Mouse (Mus musculus): ENCODE results near the gene Ubac1. TPM values are rescaled to one million over a fixed set of nuclear protein-coding genes. Genes with fewer than 3 reads are reported as not detected.

The Ubac1 gene
- total and polyA plus RNA-seq, 3 experiments: 79.1 to 88.5 TPM; not detected in 1

GRCm38 (mm10) chr2:26001136-26001535 is 20.4 kb downstream of the Ubac1 start:
- Histone ChIP-seq H3K9me3 (replicated peaks; ENCODE audit: insufficient read depth, low read length) (no peaks in the 10 kb centered on the region), H3K27ac (ENCODE audit: control insufficient read depth, low read depth, low read length) (no peak overlapping the region), H3K27me3 (ENCODE audit: control insufficient read depth in 1 of 2, insufficient read depth in 2 of 2, low read length in 2 of 2) (no peaks in the 10 kb centered on the region), H3K36me3 (ENCODE audit: control insufficient read depth in 1 of 2, insufficient read depth in 2 of 2, low read length in 2 of 2) (peaks cover 0 to 5% of the 10 kb centered on the region in 2 experiments; a peak in 2 of 4 replicates), H3K4me3 (ENCODE audit: control insufficient read depth in 1 of 2, insufficient read depth in 1 of 2, low read depth in 2 of 2, low read length in 2 of 2) (no peak overlapping the region), H3K4me1 (ENCODE audit: control insufficient read depth in 1 of 2, insufficient read depth in 2 of 2, low read length in 2 of 2) (no peaks in the 10 kb centered on the region), H3K79me2 (ENCODE audit: control insufficient read depth, insufficient read depth, low read length, poor library complexity) (no peaks in the 10 kb centered on the region), H3K9ac (ENCODE audit: control insufficient read depth, low read depth, low read length, poor library complexity, severe bottlenecking) (no peak overlapping the region)
- TF ChIP-seq MYC (IDR thresholded peaks at IDR 0.05; ENCODE audit: low read depth, low read length) (no peak), KAT2A (conservative IDR thresholded peaks at IDR 0.05; ENCODE audit: low read depth, low read length) (no peak), E2F4 (IDR thresholded peaks at IDR 0.05; ENCODE audit: borderline replicate concordance, low read depth, low read length) (no peak), POLR2AphosphoS2 (IDR thresholded peaks at IDR 0.05; ENCODE audit: low read length) (no peak), MAFK (IDR thresholded peaks at IDR 0.05; ENCODE audit: borderline replicate concordance, low read depth, low read length) (no peak), CTCF (IDR thresholded peaks at IDR 0.05 in 2 of 3, conservative IDR thresholded peaks at IDR 0.05 in 1 of 3; ENCODE audit: control insufficient read depth in 1 of 3, insufficient read depth in 1 of 3, low read depth in 2 of 3, low read length in 3 of 3, poor library complexity in 1 of 3, severe bottlenecking in 1 of 3) (no peak), ZC3H11A (IDR thresholded peaks at IDR 0.05; ENCODE audit: low read depth, low read length) (no peak), UBTF (IDR thresholded peaks at IDR 0.05; ENCODE audit: borderline replicate concordance, insufficient read depth, low read depth, low read length) (no peak), ZNF384 (IDR thresholded peaks at IDR 0.05; ENCODE audit: low read depth, low read length) (no peak), MYB (IDR thresholded peaks at IDR 0.05; ENCODE audit: low read depth, low read length) (no peak), BHLHE40 (IDR thresholded peaks at IDR 0.05; ENCODE audit: borderline replicate concordance, low read depth, low read length) (no peak), GABPA (IDR thresholded peaks at IDR 0.05; ENCODE audit: low read depth, low read length) (no peak), POLR2A (IDR thresholded peaks at IDR 0.05; ENCODE audit: control insufficient read depth in 1 of 2, insufficient read depth in 1 of 2, low read depth in 1 of 2, low read length in 2 of 2, poor library complexity in 1 of 2) (no peak), RAD21 (IDR thresholded peaks at IDR 0.05; ENCODE audit: low read depth, low read length) (no peak), CHD1 (IDR thresholded peaks at IDR 0.05; ENCODE audit: low read depth, low read length) (no peak), TCF12 (IDR thresholded peaks at IDR 0.05; ENCODE audit: low read depth, low read length) (no peak), NELFE (IDR thresholded peaks at IDR 0.05; ENCODE audit: low read depth, low read length) (no peak), POLR2AphosphoS5 (IDR thresholded peaks at IDR 0.05; ENCODE audit: borderline replicate concordance, low read depth, low read length) (no peak), MAX (IDR thresholded peaks at IDR 0.05; ENCODE audit: low read length) (no peak)
- no peak for DNase-seq (ENCODE audit: low read depth, low spot score)

GRCm38 (mm10) chr2:25997716-25998115 is 23.8 kb downstream of the Ubac1 start:
- no peak for DNase-seq (ENCODE audit: low read depth, low spot score)
- H3K4me1 ChIP-seq (ENCODE audit: control insufficient read depth in 1 of 2, insufficient read depth in 2 of 2, low read length in 2 of 2): peaks cover 1 to 4% of the 10 kb centered on the region in 2 experiments; a peak in 2 of 4 replicates
- no peak overlapping the region for H3K4me3 ChIP-seq (ENCODE audit: control insufficient read depth in 1 of 2, insufficient read depth in 1 of 2, low read depth in 2 of 2, low read length in 2 of 2)
- peaks cover 0 to 3% of the 10 kb centered on the region in 2 experiments; a peak in 2 of 4 replicates for H3K36me3 ChIP-seq (ENCODE audit: control insufficient read depth in 1 of 2, insufficient read depth in 2 of 2, low read length in 2 of 2)
- H3K9me3 ChIP-seq (replicated peaks; ENCODE audit: insufficient read depth, low read length): no peaks in the 10 kb centered on the region
- H3K27me3 ChIP-seq (ENCODE audit: control insufficient read depth in 1 of 2, insufficient read depth in 2 of 2, low read length in 2 of 2): no peaks in the 10 kb centered on the region
- H3K27ac ChIP-seq (ENCODE audit: control insufficient read depth, low read depth, low read length): no peak overlapping the region
- no peak overlapping the region for H3K9ac ChIP-seq (ENCODE audit: control insufficient read depth, low read depth, low read length, poor library complexity, severe bottlenecking)
- no peak for TF ChIP-seq RCOR1 (IDR thresholded peaks at IDR 0.05; ENCODE audit: low read depth, low read length)
- TF ChIP-seq KAT2A (conservative IDR thresholded peaks at IDR 0.05; ENCODE audit: low read depth, low read length): no peak
- no peak for TF ChIP-seq SMC3 (IDR thresholded peaks at IDR 0.05; ENCODE audit: low read depth, low read length)
- TF ChIP-seq MAZ (IDR thresholded peaks at IDR 0.05; ENCODE audit: low read depth, low read length): no peak
- H3K79me2 ChIP-seq (ENCODE audit: control insufficient read depth, insufficient read depth, low read length, poor library complexity): no peaks in the 10 kb centered on the region

Measured in MEL (cell line).